Mouse (Mus musculus): ENCODE measurements around the gene Pkd2l1.

- no peak for TF ChIP-seq CTCF (conservative IDR thresholded peaks at IDR 0.05; ENCODE audit: low read length)
- TF ChIP-seq NANOG (IDR thresholded peaks at IDR 0.05; ENCODE audit: borderline replicate concordance, low read length) = no peak
These were observed 17.4 kb downstream of the Pkd2l1 start for GRCm38 (mm10) chr19:44174835-44175234.
